Mouse (Mus musculus) fibroblast of lung, adult 2 months (primary cell): ENCODE measurements around the gene Shh.

Experiments used
- DNase-seq: peaks from one replicate; pipeline ENCODE4 v3.0.0-alpha.2; 2011; ENCODE audit warnings: low read depth

The Shh gene

GRCm38 (mm10) chr5:28459456-28460225 is 7.4 kb downstream of the Shh start:
- DNase-seq: no peak

- no peak for DNase-seq
Measured at GRCm38 (mm10) chr5:28458821-28459240, 8.2 kb downstream of the Shh start.

DNA sequence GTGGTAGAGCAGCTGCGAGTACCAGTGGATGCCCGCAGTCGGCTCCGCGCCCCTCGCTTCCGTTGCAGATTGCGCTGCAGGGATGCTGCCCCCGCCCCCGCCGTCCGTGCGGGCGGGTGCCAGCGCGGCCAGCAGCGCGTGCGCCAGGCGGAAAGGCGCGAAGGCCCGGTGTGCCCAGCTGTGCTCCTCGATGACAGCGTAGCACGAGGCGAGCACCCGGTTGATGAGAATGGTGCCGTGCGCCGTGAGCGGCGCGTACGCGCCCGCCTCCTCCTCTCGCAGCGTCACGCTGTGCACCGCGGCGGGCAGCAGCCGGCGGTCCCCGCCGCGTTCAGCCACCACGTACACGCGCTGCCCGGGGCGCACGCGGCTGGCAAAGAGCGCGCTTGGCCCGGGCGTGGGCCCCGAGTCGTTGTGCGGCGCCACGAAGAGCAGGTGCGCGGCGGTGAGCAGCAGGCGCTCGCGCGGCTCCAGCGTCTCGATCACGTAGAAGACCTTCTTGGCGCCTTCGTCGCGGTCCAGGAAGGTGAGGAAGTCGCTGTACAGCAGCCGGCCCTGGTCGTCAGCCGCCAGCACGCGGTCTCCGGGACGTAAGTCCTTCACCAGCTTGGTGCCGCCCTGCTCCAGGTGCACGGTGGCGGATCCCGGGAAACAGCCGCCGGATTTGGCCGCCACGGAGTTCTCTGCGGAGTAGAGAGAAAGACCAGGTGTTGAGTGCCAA is 9.0 kb downstream of the Shh start:
- DNase-seq: no peak

GRCm38 (mm10) chr5:28456366-28456765 is 10.7 kb downstream of the Shh start:
- no peak for DNase-seq

DNA sequence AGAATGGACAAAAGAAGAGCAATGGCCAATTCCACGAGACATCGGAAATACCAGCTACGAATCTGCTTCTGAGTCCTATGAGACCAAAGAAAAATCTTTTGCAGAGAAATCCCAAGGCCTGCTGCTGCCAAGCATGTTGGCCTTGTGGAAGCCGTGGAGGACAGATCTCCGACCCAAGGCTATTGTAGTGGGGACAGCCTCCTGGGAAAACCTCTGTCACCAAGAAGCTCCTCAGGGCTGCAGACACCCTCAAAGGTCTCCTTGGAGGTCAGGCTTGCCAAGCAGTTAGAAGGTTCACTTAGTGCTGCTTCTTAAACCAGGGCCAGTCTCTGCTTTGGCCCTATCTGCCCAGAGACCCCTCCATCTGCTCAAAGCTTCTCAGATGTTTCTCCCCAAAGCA is 11.3 kb downstream of the Shh start:
- DNase-seq: no peak

GRCm38 (mm10) chr5:28454546-28454945 is 12.5 kb downstream of the Shh start:
- no peak for DNase-seq

GRCm38 (mm10) chr5:28453523-28453922 is 13.5 kb downstream of the Shh start:
- DNase-seq: no peak

GRCm38 (mm10) chr5:28453086-28453485 is 14.0 kb downstream of the Shh start:
- no peak for DNase-seq

DNA sequence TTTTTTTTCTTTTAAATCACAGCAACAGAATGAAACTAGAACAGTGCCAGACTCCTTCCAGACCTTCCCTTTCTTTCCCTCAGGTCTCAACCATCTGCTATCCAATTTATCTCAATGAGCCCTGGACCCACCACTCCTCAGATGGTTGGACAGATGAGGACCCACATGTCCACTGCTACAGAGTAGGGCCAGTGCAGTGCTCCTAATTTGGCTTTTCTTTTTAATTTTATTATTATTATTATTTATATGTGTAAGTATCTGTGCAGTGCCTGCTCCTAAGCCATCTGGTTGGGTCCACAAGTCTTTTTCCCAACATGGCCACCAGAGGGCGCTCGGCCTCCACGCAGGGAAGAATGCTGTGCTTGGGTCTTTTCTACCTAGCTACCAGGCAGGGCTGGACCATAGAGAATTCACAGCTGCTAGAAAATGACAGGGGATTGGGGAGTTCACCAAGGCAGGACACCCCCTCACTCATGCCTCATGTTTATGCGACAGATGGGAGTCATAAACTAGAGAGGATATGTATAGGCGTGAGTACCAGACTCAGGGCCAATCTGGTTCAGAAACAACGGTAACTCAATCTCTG is 15.9 kb downstream of the Shh start:
- DNase-seq: peak; percentile 23

DNA sequence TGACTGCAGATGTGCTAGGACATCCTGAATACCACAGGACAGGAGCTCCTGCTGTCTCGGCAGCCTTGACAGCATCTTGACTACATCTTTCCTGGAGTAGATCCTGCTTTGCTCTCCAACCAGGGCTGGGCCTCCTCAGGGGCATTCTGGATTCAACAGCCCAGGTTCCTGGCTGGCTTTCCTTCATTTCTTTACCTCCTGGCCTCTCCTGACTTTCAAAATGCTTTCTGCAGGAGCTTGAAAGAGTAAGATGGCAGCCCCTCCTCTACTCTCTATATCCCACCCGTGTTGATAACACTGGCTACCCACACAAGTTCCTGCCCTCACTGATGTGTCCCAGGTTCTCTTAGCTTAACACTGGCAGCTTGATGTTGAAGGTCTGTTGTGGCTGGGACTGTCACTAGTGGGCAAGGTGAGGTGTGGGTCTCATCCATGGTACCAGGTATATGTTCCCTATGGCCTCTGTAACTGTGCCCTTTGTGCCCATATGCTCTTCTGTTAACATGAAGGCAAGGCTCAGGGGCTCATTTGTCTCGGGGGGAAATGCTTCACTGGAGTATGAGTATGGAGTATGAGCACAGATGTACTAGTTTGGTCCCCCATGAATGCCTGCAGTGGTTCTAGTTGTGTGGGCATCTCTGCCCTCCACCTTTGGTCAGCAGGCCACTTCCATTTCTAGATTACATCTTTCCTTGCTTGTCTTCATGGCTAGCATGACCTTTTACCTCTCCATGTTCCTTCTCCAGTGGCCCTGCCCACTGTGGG is 16.7 kb downstream of the Shh start:
- no peak for DNase-seq

DNA sequence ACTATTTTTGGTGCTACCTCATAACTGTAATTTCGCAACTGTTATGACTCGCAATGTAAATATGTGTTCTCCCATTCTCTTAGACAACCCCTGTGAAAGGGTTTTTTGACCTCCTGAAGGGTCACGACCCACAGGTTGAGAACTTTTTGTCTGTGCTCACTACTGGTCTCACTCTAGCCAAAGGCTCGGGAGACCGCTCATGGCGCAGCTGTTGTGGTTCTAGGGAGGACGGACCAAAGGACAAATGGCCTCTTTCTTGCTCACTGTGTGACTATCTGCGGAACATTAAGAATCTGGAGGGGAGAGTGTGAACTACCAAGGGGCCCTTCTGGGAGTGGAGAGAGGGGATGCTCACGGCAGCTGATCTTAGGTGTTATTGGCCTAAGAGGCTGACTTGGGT is 41.1 kb downstream of the Shh start:
- no peak for DNase-seq

DNA sequence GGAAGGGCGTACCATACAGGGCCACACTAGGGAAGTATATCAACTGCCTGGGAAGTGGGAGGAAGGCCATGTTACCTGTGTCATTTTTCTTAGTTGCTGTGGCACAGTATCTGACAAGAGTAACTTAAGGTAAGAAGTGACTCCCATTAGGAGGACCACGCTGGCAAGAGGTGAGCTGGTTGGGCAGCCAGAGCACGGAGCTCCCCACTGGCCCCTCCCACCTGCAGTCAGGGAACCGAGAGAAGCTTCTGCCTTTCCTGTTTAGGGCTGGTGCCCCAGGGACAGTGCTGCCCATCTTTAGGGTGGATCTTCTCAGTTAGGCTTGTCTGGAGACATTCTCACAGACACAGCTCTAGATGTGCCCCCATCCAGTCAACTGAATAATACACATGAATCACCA is 43.3 kb downstream of the Shh start:
- DNase-seq: no peak

- DNase-seq: no peak
Measured at GRCm38 (mm10) chr5:28419640-28420265, 47.3 kb downstream of the Shh start.

DNA sequence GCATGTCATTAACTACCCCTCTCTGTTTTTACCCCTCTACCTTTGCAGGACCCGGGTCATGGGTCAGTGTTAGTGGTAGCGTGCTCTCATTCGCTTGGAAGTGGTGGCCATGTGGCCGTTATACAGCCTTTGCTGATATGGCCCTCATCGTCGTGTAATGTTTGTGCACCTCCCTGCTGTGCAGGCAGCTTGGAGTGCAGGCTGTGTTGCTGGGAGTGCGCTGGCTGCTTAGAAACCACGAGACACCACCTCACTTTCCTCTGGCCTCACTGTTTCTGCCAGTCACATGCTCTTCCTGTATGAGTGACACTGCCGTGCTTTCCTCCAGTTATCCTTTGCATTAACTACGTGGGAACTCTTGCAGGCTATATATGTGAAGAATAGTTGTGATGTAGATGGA is 48.3 kb downstream of the Shh start:
- DNase-seq: no peak

DNA sequence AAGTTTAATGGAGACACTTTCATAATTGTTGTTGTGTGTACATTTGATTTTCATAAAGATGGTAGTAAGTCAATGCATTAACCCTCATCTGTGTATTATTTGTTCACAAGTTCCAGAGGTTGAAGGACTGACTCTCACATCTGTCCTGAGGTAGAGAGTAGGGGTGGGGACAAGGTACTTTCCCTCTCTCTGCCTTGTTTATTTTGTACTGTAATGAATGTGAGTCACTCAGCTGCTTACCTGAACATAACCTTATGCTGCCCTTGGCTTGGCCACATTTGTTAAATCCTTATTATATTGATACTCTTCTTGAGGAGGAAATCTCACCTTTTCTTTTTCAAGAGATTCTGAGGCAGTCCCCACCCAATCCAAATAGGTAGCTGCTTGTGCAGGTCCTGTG is 51.0 kb downstream of the Shh start:
- no peak for DNase-seq

- DNase-seq: no peak
Measured at GRCm38 (mm10) chr5:28414076-28414475, 53.0 kb downstream of the Shh start.

GRCm38 (mm10) chr5:28413533-28413932 is 53.5 kb downstream of the Shh start:
- no peak for DNase-seq

DNA sequence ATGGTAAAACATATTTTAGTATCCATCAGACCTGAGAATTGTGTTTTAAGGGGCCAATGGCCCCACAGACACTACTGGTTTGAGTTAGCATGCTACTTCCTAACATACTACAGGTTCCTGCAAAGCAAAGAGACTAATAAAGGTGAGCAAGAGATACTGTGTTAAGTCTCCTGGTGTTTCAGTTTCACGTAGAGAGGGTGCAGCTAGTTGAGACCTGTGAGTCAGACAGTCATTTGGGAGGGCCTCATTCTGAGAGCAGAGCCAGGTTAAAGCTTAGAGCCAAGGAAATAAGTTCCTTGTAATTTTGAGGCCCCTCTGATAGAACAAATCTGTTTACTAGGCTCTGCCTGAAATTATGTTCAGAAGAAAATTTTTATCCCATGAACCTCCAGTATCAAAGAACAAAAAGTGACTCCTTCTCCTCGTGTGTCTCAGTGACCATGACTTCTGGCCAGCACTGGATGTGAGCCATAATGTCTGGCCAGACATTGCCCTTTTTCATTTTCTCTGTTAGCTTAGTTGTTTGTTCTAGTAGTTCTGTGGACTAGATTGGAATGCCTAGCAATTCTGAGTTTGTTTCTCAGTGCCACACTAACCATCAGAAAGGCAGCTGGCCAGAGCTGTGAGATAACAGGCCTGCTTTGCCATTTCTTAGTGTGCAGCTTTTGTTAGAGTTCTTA is 54.9 kb downstream of the Shh start:
- peak; percentile 48 for DNase-seq
